Mouse (Mus musculus) erythroblast, embryonic 14.5 days (primary cell): ENCODE measurements around the gene Tmem248.

Experiments
- GATA1 ChIP-seq: IDR thresholded peaks from 2 replicates; pipeline ENCODE4 v1.6.1; 2012; ENCODE audit warnings: low read length, inconsistent platforms, mixed read lengths
- TAL1 ChIP-seq: IDR thresholded peaks from 3 replicates; pipeline ENCODE4 v1.6.1; 2012; ENCODE audit warnings: low read length, inconsistent platforms, mixed read lengths

GRCm38 (mm10) chr5:130185312-130185711, 31.6 kb upstream of the Tmem248 start:
- TF ChIP-seq GATA1 (no peak), TAL1 (no peak)
